Mouse (Mus musculus): ENCODE data around the gene Stxbp4. TPM values are rescaled to one million over a fixed set of nuclear protein-coding genes. Genes with fewer than 3 reads are reported as not detected.

Gene Stxbp4
- polyA plus RNA-seq, 1 experiment from 2014 or later, result 39.4 TPM

- H3K4me1 ChIP-seq, result no peaks in the 10 kb centered on the region
- no peaks in the 10 kb centered on the region for H3K9me3 ChIP-seq
- H3K4me3 ChIP-seq, result no peak overlapping the region
- H3K27me3 ChIP-seq, result no peaks in the 10 kb centered on the region
- no peak overlapping the region for H3K27ac ChIP-seq
- no peak for ATAC-seq (ENCODE audit: insufficient number of reproducible peaks, insufficient read depth, low FRiP score, low TSS enrichment, low read depth)
- WGBS, result 73% methylated on average over 1 of the region's 1 CpGs
- peaks cover 47% of the 10 kb centered on the region for H3K36me3 ChIP-seq
- H3K4me2 ChIP-seq, result no peak overlapping the region
- H3K9ac ChIP-seq, result no peak overlapping the region
Observed at GRCm38 (mm10) chr11:90595826-90596225, 42.1 kb downstream of the Stxbp4 start.

GRCm38 (mm10) chr11:90590996-90591395, 46.9 kb downstream of the Stxbp4 start:
- ATAC-seq (ENCODE audit: insufficient number of reproducible peaks, insufficient read depth, low FRiP score, low TSS enrichment, low read depth), result no peak
- 81% methylated on average over 1 of the region's 1 CpGs for WGBS

GRCm38 (mm10) chr11:90586203-90586602, 51.7 kb downstream of the Stxbp4 start:
- Histone ChIP-seq H3K27ac (no peak overlapping the region), H3K4me1 (no peaks in the 10 kb centered on the region), H3K36me3 (peaks cover 42% of the 10 kb centered on the region), H3K9ac (no peak overlapping the region), H3K4me2 (no peak overlapping the region), H3K4me3 (no peak overlapping the region), H3K9me3 (peaks cover 12% of the 10 kb centered on the region; the same call in 1 of the 2 replicates), H3K27me3 (no peaks in the 10 kb centered on the region)
- 95% methylated on average over 8 of the region's 8 CpGs for WGBS
- no peak for ATAC-seq (ENCODE audit: insufficient number of reproducible peaks, insufficient read depth, low FRiP score, low TSS enrichment, low read depth)

More at GRCm38 (mm10) chr11:90590996-90591395, 46.9 kb downstream of the Stxbp4 start:
- Histone ChIP-seq H3K27ac (no peak overlapping the region), H3K9me3 (peaks cover 6% of the 10 kb centered on the region; the same call in 1 of the 2 replicates), H3K36me3 (peaks cover 47% of the 10 kb centered on the region), H3K4me1 (no peaks in the 10 kb centered on the region), H3K4me3 (no peak overlapping the region), H3K27me3 (no peaks in the 10 kb centered on the region), H3K9ac (no peak overlapping the region), H3K4me2 (no peak overlapping the region)

- Histone ChIP-seq H3K9me3 (peaks cover 12% of the 10 kb centered on the region; the same call in 1 of the 2 replicates), H3K36me3 (peaks cover 38% of the 10 kb centered on the region), H3K27ac (no peak overlapping the region), H3K4me1 (no peaks in the 10 kb centered on the region), H3K9ac (no peak overlapping the region), H3K27me3 (no peaks in the 10 kb centered on the region), H3K4me3 (no peak overlapping the region), H3K4me2 (no peak overlapping the region)
- ATAC-seq (ENCODE audit: insufficient number of reproducible peaks, insufficient read depth, low FRiP score, low TSS enrichment, low read depth), result no peak
- 95% methylated on average over 2 of the region's 2 CpGs for WGBS
Observed at GRCm38 (mm10) chr11:90585754-90586153, 52.1 kb downstream of the Stxbp4 start.

GRCm38 (mm10) chr11:90577057-90577780, 60.7 kb downstream of the Stxbp4 start:
- Histone ChIP-seq H3K4me2 (no peak overlapping the region), H3K4me3 (no peak overlapping the region), H3K36me3 (peaks cover 29% of the 10 kb centered on the region), H3K27me3 (no peaks in the 10 kb centered on the region), H3K4me1 (no peaks in the 10 kb centered on the region), H3K9me3 (no peaks in the 10 kb centered on the region), H3K27ac (no peak overlapping the region), H3K9ac (no peak overlapping the region)
- 95% methylated on average over 7 of the region's 7 CpGs for WGBS
- ATAC-seq (ENCODE audit: insufficient number of reproducible peaks, insufficient read depth, low FRiP score, low TSS enrichment, low read depth), result no peak

GRCm38 (mm10) chr11:90576282-90576972, 61.5 kb downstream of the Stxbp4 start:
- Histone ChIP-seq H3K4me1 (no peaks in the 10 kb centered on the region), H3K27ac (no peak overlapping the region), H3K9me3 (no peaks in the 10 kb centered on the region), H3K9ac (no peak overlapping the region), H3K4me2 (no peak overlapping the region), H3K4me3 (no peak overlapping the region), H3K27me3 (no peaks in the 10 kb centered on the region), H3K36me3 (peaks cover 34% of the 10 kb centered on the region)
- WGBS, result 87% methylated on average over 8 of the region's 8 CpGs
- no peak for ATAC-seq (ENCODE audit: insufficient number of reproducible peaks, insufficient read depth, low FRiP score, low TSS enrichment, low read depth)

- no peak overlapping the region for H3K27ac ChIP-seq
- H3K36me3 ChIP-seq, result peaks cover 41% of the 10 kb centered on the region
- no peaks in the 10 kb centered on the region for H3K27me3 ChIP-seq
- no peaks in the 10 kb centered on the region for H3K9me3 ChIP-seq
- no peak overlapping the region for H3K4me3 ChIP-seq
- H3K9ac ChIP-seq, result no peak overlapping the region
- no peak overlapping the region for H3K4me2 ChIP-seq
- no peaks in the 10 kb centered on the region for H3K4me1 ChIP-seq
- WGBS, result 92% methylated on average over 7 of the region's 7 CpGs
- ATAC-seq (ENCODE audit: insufficient number of reproducible peaks, insufficient read depth, low FRiP score, low TSS enrichment, low read depth), result no peak
Observed at GRCm38 (mm10) chr11:90575491-90576048, 62.3 kb downstream of the Stxbp4 start.

- no peak overlapping the region for H3K4me3 ChIP-seq
- no peak for ATAC-seq (ENCODE audit: insufficient number of reproducible peaks, insufficient read depth, low FRiP score, low TSS enrichment, low read depth)
- peaks cover 56% of the 10 kb centered on the region for H3K36me3 ChIP-seq
- WGBS, result 90% methylated on average over 2 of the region's 2 CpGs
- no peaks in the 10 kb centered on the region for H3K4me1 ChIP-seq
- no peak overlapping the region for H3K4me2 ChIP-seq
- no peak overlapping the region for H3K27ac ChIP-seq
- H3K27me3 ChIP-seq, result no peaks in the 10 kb centered on the region
- H3K9me3 ChIP-seq, result no peaks in the 10 kb centered on the region
- no peak overlapping the region for H3K9ac ChIP-seq
Observed at GRCm38 (mm10) chr11:90570646-90571259, 67.1 kb downstream of the Stxbp4 start.

GRCm38 (mm10) chr11:90558359-90559047, 79.4 kb downstream of the Stxbp4 start:
- no peak overlapping the region for H3K9ac ChIP-seq
- H3K27me3 ChIP-seq, result no peaks in the 10 kb centered on the region
- H3K9me3 ChIP-seq, result no peaks in the 10 kb centered on the region
- no peak for ATAC-seq (ENCODE audit: insufficient number of reproducible peaks, insufficient read depth, low FRiP score, low TSS enrichment, low read depth)
- no peak overlapping the region for H3K27ac ChIP-seq
- peaks cover 13% of the 10 kb centered on the region for H3K36me3 ChIP-seq
- H3K4me1 ChIP-seq, result no peaks in the 10 kb centered on the region; the same call in 1 of the 2 replicates
- WGBS, result 76% methylated on average over 9 of the region's 9 CpGs
- no peak overlapping the region for H3K4me3 ChIP-seq
- no peak overlapping the region for H3K4me2 ChIP-seq

GRCm38 (mm10) chr11:90556517-90556916, 81.4 kb downstream of the Stxbp4 start:
- no peak overlapping the region for H3K9ac ChIP-seq
- no peak overlapping the region for H3K4me2 ChIP-seq
- peaks cover 10% of the 10 kb centered on the region for H3K36me3 ChIP-seq
- H3K4me3 ChIP-seq, result no peak overlapping the region
- no peaks in the 10 kb centered on the region for H3K27me3 ChIP-seq
- H3K9me3 ChIP-seq, result no peaks in the 10 kb centered on the region
- no peak overlapping the region for H3K27ac ChIP-seq
- H3K4me1 ChIP-seq, result no peaks in the 10 kb centered on the region; the same call in 1 of the 2 replicates
- no peak for ATAC-seq (ENCODE audit: insufficient number of reproducible peaks, insufficient read depth, low FRiP score, low TSS enrichment, low read depth)
- WGBS, result 75% methylated on average over 4 of the region's 4 CpGs

GRCm38 (mm10) chr11:90553963-90554362, 83.9 kb downstream of the Stxbp4 start:
- WGBS, result 64% methylated on average over 5 of the region's 5 CpGs

More at GRCm38 (mm10) chr11:90553963-90554362, 83.9 kb downstream of the Stxbp4 start:
- no peak overlapping the region for H3K4me2 ChIP-seq
- H3K4me1 ChIP-seq, result no peaks in the 10 kb centered on the region; the same call in 1 of the 2 replicates
- H3K27me3 ChIP-seq, result no peaks in the 10 kb centered on the region
- no peak overlapping the region for H3K4me3 ChIP-seq
- no peak for ATAC-seq (ENCODE audit: insufficient number of reproducible peaks, insufficient read depth, low FRiP score, low TSS enrichment, low read depth)
- no peaks in the 10 kb centered on the region for H3K9me3 ChIP-seq
- H3K36me3 ChIP-seq, result no peaks in the 10 kb centered on the region
- no peak overlapping the region for H3K9ac ChIP-seq
- H3K27ac ChIP-seq, result no peak overlapping the region

Data from embryonic facial prominence, embryonic 13.5 days (tissue).